Mouse (Mus musculus) ES-Bruce4 (cell line): Measurements from ENCODE around the gene Specc1.

Experiments used
- CTCF ChIP-seq: IDR thresholded peaks from one replicate; pipeline ENCODE4 v1.8.1; 2011; ENCODE audit warnings: low read depth, low read length
- EP300 ChIP-seq: IDR thresholded peaks from 2 replicates; pipeline ENCODE4 v1.6.1; 2011; ENCODE audit warnings: low read depth, low read length; ENCODE audit not compliant: insufficient read depth
- POLR2A ChIP-seq: IDR thresholded peaks from one replicate; pipeline ENCODE4 v1.8.1; 2011; ENCODE audit warnings: low read length; ENCODE audit not compliant: insufficient read depth

DNA sequence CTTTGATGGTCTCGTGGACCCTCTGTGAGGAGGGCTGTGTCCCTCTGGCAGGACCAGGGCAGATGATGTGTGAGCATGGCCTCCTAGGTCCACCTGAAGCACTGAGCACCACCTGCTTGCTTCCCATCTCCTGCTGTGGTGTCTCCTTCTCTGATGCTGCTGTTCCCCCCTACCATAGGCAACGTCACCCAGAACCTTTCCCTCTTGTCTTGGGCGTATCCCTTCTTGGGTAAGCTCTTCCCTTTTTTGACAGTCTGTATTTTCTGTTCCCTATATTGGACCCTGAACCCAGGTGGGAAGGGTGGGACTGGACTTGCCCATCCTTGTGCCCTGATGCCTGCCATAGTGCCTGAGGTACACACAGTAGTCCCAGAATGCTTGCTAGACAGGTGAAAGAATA, 56.9 kb downstream of the Specc1 start:
- no peak for TF ChIP-seq POLR2A
- no peak for TF ChIP-seq EP300
- no peak for TF ChIP-seq CTCF
